Mouse (Mus musculus) embryonic stem cell, embryonic (primary cell): ENCODE measurements around the gene Slc25a27.

ENCODE experiments used
- CTCF ChIA-PET, 4 experiments: fragments of 300-600 bp in 2 of 4; fragments of 350-600 bp in 2 of 4; sonication (Branson Sonifier 250); formaldehyde crosslinking; loops; one replicate each; lab custom pipeline; 2022; ENCODE audit warnings: inconsistent platforms in 2 of 4; lab: Charles Lee
- POLR2A ChIA-PET, 4 experiments: fragments of 300-600 bp in 2 of 4; fragments of 350-600 bp in 2 of 4; sonication (Branson Sonifier 250); formaldehyde crosslinking; loops; one replicate each; lab custom pipeline; 2022; ENCODE audit warnings: antibody characterized with exemption in 4 of 4, inconsistent platforms in 1 of 4; lab: Charles Lee

Slc25a27 gene

DNA sequence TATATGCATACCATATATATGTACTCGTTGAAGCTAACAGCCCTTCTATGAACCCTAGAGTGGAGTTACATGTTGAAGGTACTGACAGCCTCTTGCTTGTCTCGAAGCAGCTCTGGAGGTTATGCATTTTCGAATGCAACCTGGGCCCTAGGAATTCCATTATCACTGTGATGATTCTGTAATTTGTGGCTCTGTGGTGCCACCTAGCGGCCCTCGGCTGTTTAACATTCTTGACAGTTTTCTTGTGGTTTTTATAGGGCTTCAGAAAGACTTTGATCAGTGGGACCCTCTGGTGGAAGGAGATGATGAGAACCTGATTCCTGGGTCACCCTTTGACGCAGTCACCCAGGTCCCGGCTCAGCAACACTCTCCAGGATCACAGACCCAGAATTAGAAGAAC, 55.4 kb downstream of the Slc25a27 start:
- ChIA-PET CTCF (interaction anchor here (0.6 to 2.3 kb wide), 12 partner anchors 9 to 624 kb away, joined by 3 to 10 read pairs (median 4); no protein-coding TSS in a partner anchor), POLR2A (no interaction called here)

GRCm38 (mm10) chr17:43606704-43607103, 60.3 kb downstream of the Slc25a27 start:
- ChIA-PET CTCF (interaction anchor here (0.6 to 2.3 kb wide), 31 partner anchors 8 to 524 kb away, joined by 3 to 20 read pairs (median 4); partner anchors contain the start of genes Cyp39a1 (in 1 of the 4), Pla2g7 (in 1 of the 4) and Slc25a27 (in 1 of the 4)), POLR2A (interaction anchor here in 2 of 4 experiments (0.8 to 1.0 kb wide), 2 partner anchors 88 to 280 kb away, joined by 4 read pairs; no protein-coding TSS in a partner anchor)

GRCm38 (mm10) chr17:43598706-43599105, 68.3 kb downstream of the Slc25a27 start:
- POLR2A ChIA-PET = no interaction called here

GRCm38 (mm10) chr17:43597742-43598141, 69.3 kb downstream of the Slc25a27 start:
- CTCF ChIA-PET = interaction anchor here (0.6 to 3.6 kb wide), 9 partner anchors 9 to 328 kb away, joined by 3 to 12 read pairs (median 5); no protein-coding TSS in a partner anchor
- POLR2A ChIA-PET = interaction anchor here in 1 of 4 experiments (0.9 to 1.4 kb wide), 2 partner anchors 79 to 93 kb away, joined by 3 to 4 read pairs; no protein-coding TSS in a partner anchor

More at GRCm38 (mm10) chr17:43598706-43599105, 68.3 kb downstream of the Slc25a27 start:
- CTCF ChIA-PET = interaction anchor here in 3 of 4 experiments (0.5 to 3.6 kb wide), 4 partner anchors 9 to 81 kb away, joined by 4 to 12 read pairs (median 8); no protein-coding TSS in a partner anchor

- POLR2A ChIA-PET = interaction anchor here in 3 of 4 experiments (0.6 to 1.9 kb wide), 3 partner anchors 11 to 35 kb away, joined by 3 to 5 read pairs (median 3); no protein-coding TSS in a partner anchor
- CTCF ChIA-PET = interaction anchor here in 1 of 4 experiments (1.4 kb wide), 1 partner anchor 14 kb away, joined by 4 read pairs; no protein-coding TSS in a partner anchor
Observed at GRCm38 (mm10) chr17:43592296-43593291, 74.4 kb downstream of the Slc25a27 start.
